Mouse (Mus musculus): ENCODE data around the gene Rnf38. TPM values are rescaled to one million over a fixed set of nuclear protein-coding genes. Genes with fewer than 3 reads are reported as not detected.

Gene Rnf38
- polyA plus RNA-seq, 1 experiment from 2014 or later = 5.6 TPM

DNA sequence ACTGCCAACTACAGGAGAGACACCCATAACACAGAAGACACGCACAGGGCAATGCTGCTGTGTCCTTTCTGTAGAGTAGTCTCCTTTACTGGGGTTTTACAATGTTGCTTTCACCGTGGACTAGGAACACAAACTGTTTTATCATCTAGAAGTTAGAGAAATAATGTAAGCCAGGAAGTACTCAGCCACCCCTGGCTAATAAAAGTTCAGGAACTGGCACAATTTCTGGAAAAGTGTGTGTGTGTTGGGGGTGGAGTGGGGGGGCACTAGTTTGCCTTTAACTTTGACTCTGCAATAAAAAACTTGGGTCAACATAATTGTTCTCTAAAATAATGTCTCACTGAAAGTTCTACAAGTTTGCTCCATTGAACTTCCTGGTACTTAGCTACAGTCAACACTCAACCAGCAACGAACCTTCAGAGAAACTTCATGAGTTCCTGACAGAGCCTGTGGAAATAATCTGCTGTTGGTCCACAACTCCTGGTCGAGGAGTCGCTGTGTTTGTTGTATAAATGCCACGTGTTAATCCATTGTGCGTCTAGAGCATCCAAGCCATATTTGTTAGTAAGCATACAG is 155.1 kb downstream of the Rnf38 start:
- Histone ChIP-seq H3K9ac (replicated peaks) (no peak overlapping the region), H3K4me2 (ENCODE audit: low read depth, low read length) (no peak overlapping the region), H3K27me3 (ENCODE audit: insufficient read depth, low read length) (no peaks in the 10 kb centered on the region), H3K4me1 (ENCODE audit: insufficient read depth) (peaks cover 14% of the 10 kb centered on the region), H3K9me3 (ENCODE audit: low read length) (no peaks in the 10 kb centered on the region), H3K27ac (ENCODE audit: low read depth) (no peak overlapping the region), H3K36me3 (replicated peaks; ENCODE audit: insufficient read depth, low read length) (no peaks in the 10 kb centered on the region), H3K4me3 (ENCODE audit: low read depth, low read length) (no peak overlapping the region)
- no peak for TF ChIP-seq CTCF (IDR thresholded peaks at IDR 0.05; ENCODE audit: low read depth)
- no peak for TF ChIP-seq EP300 (IDR thresholded peaks at IDR 0.05; ENCODE audit: low read depth)
- 75% methylated on average over 7 of the region's 7 CpGs for WGBS (ENCODE audit: insufficient replicate concordance)
- ATAC-seq = no peak
- no peak for DNase-seq

Small RNAs within 50 kb of the gene (microRNA-seq; reads per million reads assigned to microRNA genes)
- not detected for gene Mir5106

Other genes with a start within 250 kb of the Rnf38 start
- 136 and 144 TPM in 2 replicates for gene Clta, start 229.3 kb downstream of the Rnf38 start, polyA plus RNA-seq (2015; fragmentation: Nextera tagmentation; extraction: Ambion mirVana)
- 47.5 and 49.5 TPM in 2 replicates for gene Gne, start 149.6 kb downstream of the Rnf38 start, polyA plus RNA-seq (2015; fragmentation: Nextera tagmentation; extraction: Ambion mirVana)
- gene Melk, start 67.1 kb upstream of the Rnf38 start, polyA plus RNA-seq (2015; fragmentation: Nextera tagmentation; extraction: Ambion mirVana) = 6.4 and 7.3 TPM in 2 replicates

Measured in liver, postnatal 0 days (tissue).